Mouse (Mus musculus): ENCODE results near the gene Fam228b. TPM values are rescaled to one million over a fixed set of nuclear protein-coding genes. Genes with fewer than 3 reads are reported as not detected.

Gene Fam228b
- total RNA-seq (2021) (1 to 10 TPM; 2.0 to 2.1 TPM), polyA plus RNA-seq (2012; rRNA removed) (0.88 and 0.97 TPM in 2 replicates)
- long read RNA-seq: 0 reads

DNA sequence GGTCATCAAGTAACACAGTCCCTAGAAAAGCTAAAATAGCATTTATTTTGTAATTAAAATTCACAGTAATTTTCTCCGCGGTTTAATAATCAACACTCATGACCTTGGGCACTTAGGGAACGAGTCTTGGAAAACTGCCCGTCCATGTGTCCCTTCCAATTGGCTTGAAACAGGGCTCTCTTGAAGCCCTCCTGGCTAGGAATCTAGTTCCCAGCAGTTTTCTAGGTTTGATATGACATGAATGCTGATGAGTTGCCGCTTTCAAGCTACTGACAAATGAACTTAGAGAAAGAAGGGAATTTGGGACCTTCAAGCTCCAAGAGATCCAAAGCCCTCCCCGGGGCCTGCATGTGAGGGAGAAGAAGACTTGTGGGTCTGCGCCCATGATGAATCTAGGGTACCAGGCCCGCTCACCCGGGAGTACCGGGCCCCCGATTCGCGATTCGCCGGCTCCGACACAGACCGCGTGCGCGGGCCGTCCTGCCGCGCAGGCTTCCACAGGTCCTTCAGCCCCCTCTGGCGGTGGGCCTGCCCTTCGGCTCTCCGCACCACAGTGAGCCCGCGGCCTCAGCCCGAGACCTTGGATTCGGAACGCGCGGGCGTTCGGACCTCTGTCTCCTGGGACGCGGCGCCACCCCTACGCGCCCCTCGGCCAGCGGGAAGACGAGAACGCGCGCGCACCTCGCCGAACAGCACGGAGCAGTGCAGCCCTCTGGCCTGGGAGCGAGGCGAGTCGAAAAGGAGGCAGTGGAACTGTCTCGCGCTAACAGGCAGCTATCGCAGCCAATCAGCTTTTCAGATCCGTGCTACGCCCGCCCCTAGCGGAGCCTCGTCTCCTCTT is at the start of gene Fam228b, which contains the start of gene Pfn4:
TSS of gene Fam228b (minus strand) at position 776 of the 841 bp plus-strand sequence.
TSS of gene Pfn4 (plus strand) at position 531 of the 841 bp plus-strand sequence.
- no peaks in the 10 kb centered on the region for H3K36me3 ChIP-seq (ENCODE audit: control insufficient read depth, insufficient read depth, low read length)
- peak within 1 kb of the TSS; percentile 77 for H3K27ac ChIP-seq
- 3% methylated on average over 59 of the region's 61 CpGs for WGBS
- peak within 1 kb of the TSS; percentile 69 for H3K4me3 ChIP-seq
- no peaks in the 10 kb centered on the region; the same call in 1 of the 2 replicates for H3K4me1 ChIP-seq (ENCODE audit: control insufficient read depth, insufficient read depth, low read length)
- no peaks in the 10 kb centered on the region for H3K27me3 ChIP-seq (ENCODE audit: control insufficient read depth, insufficient read depth, low read length)
- TF ChIP-seq CTCF (IDR thresholded peaks at IDR 0.05): peak; percentile 98
- no peak for TF ChIP-seq EP300 (IDR thresholded peaks at IDR 0.05; ENCODE audit: insufficient read depth, low read depth, low read length)
- peak; percentile 53; the same call in 1 of the 2 replicates for TF ChIP-seq POLR2A (IDR thresholded peaks at IDR 0.05; ENCODE audit: insufficient read depth, low read depth, low read length)
- H3K9ac ChIP-seq (ENCODE audit: low read depth, low read length): peak within 1 kb of the TSS; percentile 90
- H3K79me2 ChIP-seq (replicated peaks; ENCODE audit: control insufficient read depth, insufficient read depth, low read length): no peaks in the 10 kb centered on the region
- peak; percentile 97 to 99 for DNase-seq
- intact Hi-C loops (cut with DNase I): loop anchor here (5.0 kb wide), 4 partner anchors 49 to 204 kb away; partner anchors contain the start of genes Atad2b and Sf3b6

DNA sequence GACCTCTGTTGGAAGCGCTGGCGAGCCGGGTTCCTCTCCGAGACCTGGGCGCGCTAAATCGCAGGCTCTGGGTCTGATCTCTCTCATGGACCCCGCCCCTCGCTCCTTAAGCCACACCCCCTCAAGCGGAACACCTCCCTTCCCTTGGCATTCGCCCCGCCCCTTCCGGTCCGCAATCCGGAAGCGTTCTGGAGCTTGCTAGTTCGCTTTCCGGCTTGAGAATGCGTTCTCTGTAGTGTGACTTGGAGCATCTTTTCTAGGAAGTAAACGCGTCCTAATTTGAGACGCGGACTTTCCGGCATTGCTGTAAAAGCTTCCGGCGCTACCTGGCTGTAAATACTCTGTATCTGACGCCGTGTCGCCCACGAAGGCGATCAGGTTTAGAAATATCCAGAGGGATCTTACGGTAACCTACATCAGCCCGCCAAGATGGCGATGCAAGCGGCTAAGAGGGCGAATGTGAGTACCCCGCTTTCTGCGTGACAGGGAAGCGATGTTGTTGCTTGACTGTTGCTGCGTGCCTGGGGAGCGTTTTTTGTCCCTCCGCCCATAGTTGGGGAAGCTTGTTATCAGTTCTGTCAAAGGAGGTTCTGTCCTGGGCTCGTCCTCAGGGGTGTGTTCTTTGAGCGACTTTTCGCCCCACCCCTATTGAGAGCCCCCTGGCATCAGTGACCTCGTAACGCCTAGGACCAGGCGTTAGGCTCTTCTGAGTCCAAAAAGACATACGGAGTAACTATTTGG is 48.5 kb upstream of the Fam228b start, which contains the start of gene Sf3b6:
TSS of gene Sf3b6 (plus strand) at position 184 of the 741 bp plus-strand sequence.
- Histone ChIP-seq H3K79me2 (replicated peaks; ENCODE audit: control insufficient read depth, insufficient read depth, low read length) (no peaks in the 10 kb centered on the region), H3K4me1 (ENCODE audit: control insufficient read depth, insufficient read depth, low read length) (no peaks in the 10 kb centered on the region; the same call in none of the 2 replicates), H3K27ac (peak within 1 kb of the TSS; percentile 90), H3K4me3 (peak within 1 kb of the TSS; percentile 69), H3K9ac (ENCODE audit: low read depth, low read length) (peak within 1 kb of the TSS; percentile 83), H3K27me3 (ENCODE audit: control insufficient read depth, insufficient read depth, low read length) (no peaks in the 10 kb centered on the region), H3K36me3 (ENCODE audit: control insufficient read depth, insufficient read depth, low read length) (no peaks in the 10 kb centered on the region; the same call in none of the 2 replicates)
- peak; percentile 98 to 99 for DNase-seq
- WGBS: under 1% methylated on average over 49 of the region's 49 CpGs
- 0 out of 2 replicates have a peak, but pooled peaks have one; percentile 8 for TF ChIP-seq EP300 (IDR thresholded peaks at IDR 0.05; ENCODE audit: insufficient read depth, low read depth, low read length)
- no peak for TF ChIP-seq CTCF (IDR thresholded peaks at IDR 0.05)
- peak; percentile 89 for TF ChIP-seq POLR2A (IDR thresholded peaks at IDR 0.05; ENCODE audit: insufficient read depth, low read depth, low read length)
- intact Hi-C loops (cut with DNase I): loop anchor here (1.0 to 5.0 kb wide), 4 partner anchors 26 to 220 kb away; partner anchors contain the start of genes Atad2b, Fam228b, Pfn4 and Wdcp

DNA sequence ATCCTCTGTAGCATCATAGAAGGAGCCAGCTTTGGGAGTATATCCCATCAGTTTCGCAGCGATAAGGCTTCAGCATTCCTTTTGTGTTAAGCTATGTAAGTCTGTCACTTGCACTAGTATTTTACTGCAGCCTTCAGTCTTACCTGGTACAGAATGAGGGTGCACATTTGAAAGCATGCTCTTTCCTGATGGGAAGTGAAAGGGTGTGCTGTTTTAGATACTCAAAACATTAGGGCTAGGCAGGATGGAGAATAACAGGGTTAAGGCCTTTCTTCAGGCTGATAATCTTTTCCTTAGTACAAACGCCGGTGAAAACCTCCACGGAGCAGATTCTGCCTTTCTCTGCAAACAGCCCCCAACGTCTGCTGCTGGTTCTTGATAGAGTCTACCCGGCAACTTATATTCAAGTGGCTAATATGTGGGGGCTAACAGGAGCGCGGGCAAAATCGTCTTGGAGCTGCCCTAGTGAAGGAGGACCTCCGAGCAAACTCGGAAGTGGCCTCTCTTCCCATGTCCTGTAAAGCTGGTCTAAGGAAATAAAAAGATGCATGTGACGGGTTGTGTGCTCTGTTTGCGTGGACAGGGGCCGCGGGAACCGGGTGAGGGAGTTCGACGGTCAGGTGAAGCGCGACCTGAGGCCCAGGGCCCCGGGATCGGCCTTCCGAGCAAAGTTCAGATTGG is 47.8 kb upstream of the Fam228b start:
- Histone ChIP-seq H3K4me3 (peak overlapping the region; percentile 69), H3K9ac (ENCODE audit: low read depth, low read length) (peak overlapping the region; percentile 83), H3K36me3 (ENCODE audit: control insufficient read depth, insufficient read depth, low read length) (no peaks in the 10 kb centered on the region; the same call in none of the 2 replicates), H3K4me1 (ENCODE audit: control insufficient read depth, insufficient read depth, low read length) (no peaks in the 10 kb centered on the region; the same call in none of the 2 replicates), H3K79me2 (replicated peaks; ENCODE audit: control insufficient read depth, insufficient read depth, low read length) (no peaks in the 10 kb centered on the region), H3K27ac (peak overlapping the region; percentile 90), H3K27me3 (ENCODE audit: control insufficient read depth, insufficient read depth, low read length) (no peaks in the 10 kb centered on the region)
- DNase-seq: no peak
- TF ChIP-seq CTCF (IDR thresholded peaks at IDR 0.05) (no peak), EP300 (IDR thresholded peaks at IDR 0.05; ENCODE audit: insufficient read depth, low read depth, low read length) (no peak), POLR2A (IDR thresholded peaks at IDR 0.05; ENCODE audit: insufficient read depth, low read depth, low read length) (no peak)
- 6% methylated on average over 24 of the region's 24 CpGs for whole genome bisulfite sequencing
- intact Hi-C loops (cut with DNase I): loop anchor here (1.0 to 5.0 kb wide), 4 partner anchors 26 to 220 kb away; partner anchors contain the start of genes Atad2b, Fam228b, Pfn4 and Wdcp

DNA sequence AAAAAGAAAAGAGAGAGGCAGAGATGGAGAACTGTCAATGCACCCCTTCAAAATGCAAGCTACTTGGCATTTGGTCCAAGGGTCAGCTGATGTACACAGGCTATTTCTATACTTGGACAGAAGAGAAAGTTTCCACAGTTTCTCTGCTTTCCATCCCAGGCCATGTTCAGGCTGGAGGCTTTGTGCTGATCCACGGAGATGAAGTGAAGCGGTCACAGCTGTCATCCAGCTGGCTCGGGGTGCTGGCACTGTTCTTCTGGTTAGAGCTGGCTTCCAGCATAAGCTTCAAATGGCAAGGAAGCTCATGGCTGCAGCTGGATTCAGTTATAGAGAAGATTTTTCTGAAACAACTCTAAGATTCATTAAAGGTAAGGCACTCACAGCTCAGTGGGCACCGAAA is 44.6 kb upstream of the Fam228b start:
- no peak for TF ChIP-seq EP300 (IDR thresholded peaks at IDR 0.05; ENCODE audit: insufficient read depth, low read depth, low read length)
- no peak for TF ChIP-seq POLR2A (IDR thresholded peaks at IDR 0.05; ENCODE audit: insufficient read depth, low read depth, low read length)
- no peak for TF ChIP-seq CTCF (IDR thresholded peaks at IDR 0.05)
- Histone ChIP-seq H3K36me3 (ENCODE audit: control insufficient read depth, insufficient read depth, low read length) (no peaks in the 10 kb centered on the region; the same call in 1 of the 2 replicates), H3K27ac (no peak overlapping the region), H3K27me3 (ENCODE audit: control insufficient read depth, insufficient read depth, low read length) (no peaks in the 10 kb centered on the region), H3K4me1 (ENCODE audit: control insufficient read depth, insufficient read depth, low read length) (no peaks in the 10 kb centered on the region; the same call in none of the 2 replicates), H3K79me2 (replicated peaks; ENCODE audit: control insufficient read depth, insufficient read depth, low read length) (no peaks in the 10 kb centered on the region), H3K9ac (ENCODE audit: low read depth, low read length) (no peak overlapping the region), H3K4me3 (no peak overlapping the region)
- 59% methylated on average over 4 of the region's 4 CpGs for WGBS
- intact Hi-C loops (cut with DNase I): no loop called here
- no peak for DNase-seq

DNA sequence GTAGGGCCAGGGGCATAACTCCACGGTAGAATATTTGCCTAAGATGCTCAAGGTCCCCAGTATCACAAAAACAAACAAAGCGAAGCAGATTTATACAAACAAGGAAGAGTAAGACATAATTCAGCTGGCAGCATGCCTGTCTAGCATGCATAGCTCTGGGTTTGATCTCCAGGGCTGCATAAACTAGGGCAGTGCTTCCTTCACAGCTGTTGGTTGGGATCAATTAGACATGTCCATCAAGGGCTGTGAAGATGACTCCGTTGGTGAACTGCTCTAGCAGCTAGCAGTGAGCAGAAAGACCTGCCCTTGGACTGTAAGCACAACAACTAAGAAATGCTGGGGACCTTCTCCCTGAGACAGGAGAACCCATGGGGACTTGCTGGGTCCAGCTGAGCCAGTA is 42.6 kb upstream of the Fam228b start:
- no peaks in the 10 kb centered on the region; the same call in 1 of the 2 replicates for H3K4me1 ChIP-seq (ENCODE audit: control insufficient read depth, insufficient read depth, low read length)
- H3K9ac ChIP-seq (ENCODE audit: low read depth, low read length): no peak overlapping the region
- TF ChIP-seq POLR2A (IDR thresholded peaks at IDR 0.05; ENCODE audit: insufficient read depth, low read depth, low read length) (no peak), EP300 (IDR thresholded peaks at IDR 0.05; ENCODE audit: insufficient read depth, low read depth, low read length) (no peak), CTCF (IDR thresholded peaks at IDR 0.05) (no peak)
- DNase-seq: no peak
- intact Hi-C loops (cut with DNase I): no loop called here
- no peak overlapping the region for H3K27ac ChIP-seq
- no peaks in the 10 kb centered on the region for H3K27me3 ChIP-seq (ENCODE audit: control insufficient read depth, insufficient read depth, low read length)
- H3K4me3 ChIP-seq: no peak overlapping the region
- no peaks in the 10 kb centered on the region for H3K79me2 ChIP-seq (replicated peaks; ENCODE audit: control insufficient read depth, insufficient read depth, low read length)
- WGBS: 46% methylated on average over 3 of the region's 3 CpGs
- H3K36me3 ChIP-seq (ENCODE audit: control insufficient read depth, insufficient read depth, low read length): no peaks in the 10 kb centered on the region; the same call in 1 of the 2 replicates

Data from heart, adult 2 months (tissue).